Mouse (Mus musculus) ES-E14 (cell line): ENCODE measurements at regions not wholly inside any gene's neighbourhood (a gene's known extent, or its start where the extent isn't known, plus 50 kb on each side); places are given as distances from the start of the nearest gene placed in this dataset.

ENCODE experiments used
- CHD2 ChIP-seq: IDR thresholded peaks from 2 replicates; pipeline ENCODE4 v1.6.1; 2014; ENCODE audit warnings: mild to moderate bottlenecking, low read depth, low read length, inconsistent platforms
- MAFK ChIP-seq: IDR thresholded peaks from 2 replicates; pipeline ENCODE4 v1.6.1; 2014; ENCODE audit warnings: mild to moderate bottlenecking, low read depth, low read length, inconsistent platforms; ENCODE audit not compliant: insufficient read depth
- ZNF384 ChIP-seq: IDR thresholded peaks from 2 replicates; pipeline ENCODE4 v1.6.1; 2012; ENCODE audit warnings: low read depth, low read length, inconsistent platforms

DNA sequence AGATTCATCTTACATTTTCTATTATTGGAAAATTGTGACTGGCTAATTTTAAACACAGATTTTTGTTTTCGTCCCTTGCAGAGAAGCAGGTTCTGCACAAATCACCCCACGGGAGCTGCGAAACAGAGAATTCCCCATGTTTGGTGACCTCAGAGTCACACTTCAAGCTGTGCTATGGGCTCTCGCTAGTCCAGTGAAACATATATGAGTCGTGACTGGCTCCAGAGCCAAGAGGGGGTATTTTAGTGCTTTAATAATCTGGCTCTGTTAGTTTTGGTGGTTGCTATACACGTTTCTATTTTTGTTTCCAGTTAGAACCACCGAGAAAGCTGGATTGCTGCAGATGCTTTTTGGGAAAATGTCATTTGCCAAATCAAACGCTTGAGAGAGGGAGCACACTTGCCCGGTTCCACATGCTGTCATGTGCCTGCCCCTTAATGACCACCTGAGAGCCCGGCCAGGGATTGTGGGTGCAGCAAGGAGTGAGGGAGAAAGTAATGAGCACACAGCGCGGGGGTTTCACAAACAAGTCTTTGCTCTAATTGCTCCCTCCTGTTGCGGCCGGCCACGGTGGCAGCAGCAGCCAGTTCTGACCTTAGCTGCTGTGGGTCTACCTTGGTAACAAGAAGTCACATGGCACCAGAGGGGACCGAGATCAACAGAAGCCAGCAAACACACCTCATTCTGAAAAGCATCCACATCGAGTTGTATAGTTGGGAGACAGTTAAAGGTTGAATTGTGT lies 394.4 kb upstream of the Tmpo start:
- TF ChIP-seq MAFK (no peak), ZNF384 (no peak), CHD2 (no peak)
